Mouse (Mus musculus) thymus, postnatal 14 days (tissue): Measurements from ENCODE around the gene Myh9.
A peak's percentile ranks its signal among the peaks of the same experiment; 100 is the strongest.
"Not testable (repeated sequence)": the region's sequence is repeated elsewhere in the genome, so short reads cannot be mapped to it uniquely, and the experiment has no call there.

Source experiments
- DNase-seq: peaks from one replicate; pipeline ENCODE4 v3.0.0; 2021

Gene Myh9

GRCm38 (mm10) chr15:77867231-77867968 is 25.4 kb upstream of the Myh9 start:
- DNase-seq = not testable (repeated sequence)

- no peak for DNase-seq
These were observed 24.7 kb upstream of the Myh9 start for GRCm38 (mm10) chr15:77866583-77867220.

GRCm38 (mm10) chr15:77864063-77864758 is 22.2 kb upstream of the Myh9 start:
- no peak for DNase-seq

GRCm38 (mm10) chr15:77862991-77863972 is 21.3 kb upstream of the Myh9 start:
- DNase-seq = no peak

GRCm38 (mm10) chr15:77860081-77860665 is 18.2 kb upstream of the Myh9 start:
- no peak for DNase-seq

GRCm38 (mm10) chr15:77857662-77858156 is 15.7 kb upstream of the Myh9 start:
- peak; percentile 69 for DNase-seq

GRCm38 (mm10) chr15:77856541-77856940 is 14.6 kb upstream of the Myh9 start:
- DNase-seq = no peak

- DNase-seq = no peak
These were observed 13.3 kb upstream of the Myh9 start for GRCm38 (mm10) chr15:77855301-77855700.

- DNase-seq = no peak
These were observed 10.0 kb upstream of the Myh9 start for GRCm38 (mm10) chr15:77852001-77852400.

GRCm38 (mm10) chr15:77851136-77851535 is 9.2 kb upstream of the Myh9 start:
- DNase-seq = peak; percentile 71

GRCm38 (mm10) chr15:77849572-77850229 is 7.7 kb upstream of the Myh9 start:
- DNase-seq = peak; percentile 87

- DNase-seq = peak; percentile 29
These were observed 7.1 kb upstream of the Myh9 start for GRCm38 (mm10) chr15:77849039-77849436.

GRCm38 (mm10) chr15:77848415-77849038 is 6.6 kb upstream of the Myh9 start:
- no peak for DNase-seq

- no peak for DNase-seq
These were observed 5.9 kb upstream of the Myh9 start for GRCm38 (mm10) chr15:77847826-77848225.

- no peak for DNase-seq
These were observed 5.1 kb upstream of the Myh9 start for GRCm38 (mm10) chr15:77847108-77847507.

GRCm38 (mm10) chr15:77845931-77846595 is 4.1 kb upstream of the Myh9 start:
- not testable (repeated sequence) for DNase-seq

GRCm38 (mm10) chr15:77844955-77845635 is 3.1 kb upstream of the Myh9 start:
- no peak for DNase-seq

- no peak for DNase-seq
These were observed 2.1 kb upstream of the Myh9 start for GRCm38 (mm10) chr15:77844048-77844447.

- not testable (repeated sequence) for DNase-seq
These were observed 1.6 kb upstream of the Myh9 start for GRCm38 (mm10) chr15:77843494-77844041.
